Mouse (Mus musculus) liver, postnatal 0 days (tissue): ENCODE data around the gene Hsp90b1. TPM values are rescaled to one million over a fixed set of nuclear protein-coding genes. Genes with fewer than 3 reads are reported as not detected.

ENCODE experiments used
- ATAC-seq: fragments of 200-750 bp; cut with Nextera tagmentation; 2 replicates; pipeline ENCODE4 v1.8.0; 2017; ENCODE audit warnings: mild to moderate bottlenecking, moderate library complexity
- DNase-seq: peaks from one replicate; pipeline ENCODE4 v3.0.0-alpha.2; 2016
- H3K27ac ChIP-seq: fragments of 300-500 bp; sonication (generic); 2 replicates; pipeline ENCODE4 v1.5.1; 2014; ENCODE audit warnings: antibody characterized with exemption, moderate library complexity, mild to moderate bottlenecking, low read depth
- H3K27me3 ChIP-seq: fragments of 300-500 bp; sonication (generic); 2 replicates; pipeline ENCODE4 v1.6.1; 2014; ENCODE audit warnings: low read length, control low read depth, mixed read lengths; ENCODE audit not compliant: insufficient read depth
- H3K36me3 ChIP-seq: fragments of 300-500 bp; sonication (generic); replicated peaks from 2 replicates; pipeline ENCODE4 v1.6.1; 2014; ENCODE audit warnings: mild to moderate bottlenecking, control low read depth, low read length, moderate library complexity, mixed read lengths; ENCODE audit not compliant: insufficient read depth
- H3K4me1 ChIP-seq: fragments of 300-500 bp; sonication (generic); 2 replicates; pipeline ENCODE4 v1.6.1; 2014; ENCODE audit warnings: antibody characterized with exemption, mild to moderate bottlenecking, control low read depth; ENCODE audit not compliant: insufficient read depth
- H3K4me2 ChIP-seq: fragments of 300-500 bp; sonication (generic); 2 replicates; pipeline ENCODE4 v1.6.1; 2014; ENCODE audit warnings: low read depth, mild to moderate bottlenecking, low read length, moderate library complexity, mixed read lengths
- H3K4me3 ChIP-seq: fragments of 300-500 bp; sonication (generic); 2 replicates; pipeline ENCODE4 v1.5.1; 2014; ENCODE audit warnings: low read depth, low read length
- H3K9ac ChIP-seq: fragments of 300-500 bp; sonication (generic); replicated peaks from 2 replicates; pipeline ENCODE4 v1.6.1; 2014; ENCODE audit warnings: mild to moderate bottlenecking, moderate library complexity
- H3K9me3 ChIP-seq: fragments of 300-500 bp; sonication (generic); 2 replicates; pipeline ENCODE4 v1.6.1; 2016; ENCODE audit warnings: mild to moderate bottlenecking, control low read depth, low read length, mixed read lengths
- CTCF ChIP-seq: sonication (generic); IDR thresholded peaks from 2 replicates; pipeline ENCODE4 v1.5.1; 2016; ENCODE audit warnings: antibody characterized with exemption, low read depth
- EP300 ChIP-seq: IDR thresholded peaks from 2 replicates; pipeline ENCODE4 v1.6.1; 2016; ENCODE audit warnings: antibody characterized with exemption, low read depth, mild to moderate bottlenecking
- WGBS: fragments of 180-500 bp; shearing (Covaris S2); extraction: QIAGEN DNeasy Blood & Tissue Kit; methylation state at CpG from one replicate; pipeline ENCODE4 v1.1.7; 2014; ENCODE audit not compliant: insufficient replicate concordance; 5-methylcytosine and 5-hydroxymethylcytosine counted together
- polyA plus RNA-seq: library from polyadenylated mRNA; unstranded; fragments of >200 nt; fragmentation: Nextera tagmentation; extraction: Ambion mirVana; gene quantifications from 2 replicates; pipeline ENCODE4 v1.2.1, GENCODE M21; 2015

The Hsp90b1 gene
- polyA plus RNA-seq, 1 experiment from 2014 or later = 228 TPM

DNA sequence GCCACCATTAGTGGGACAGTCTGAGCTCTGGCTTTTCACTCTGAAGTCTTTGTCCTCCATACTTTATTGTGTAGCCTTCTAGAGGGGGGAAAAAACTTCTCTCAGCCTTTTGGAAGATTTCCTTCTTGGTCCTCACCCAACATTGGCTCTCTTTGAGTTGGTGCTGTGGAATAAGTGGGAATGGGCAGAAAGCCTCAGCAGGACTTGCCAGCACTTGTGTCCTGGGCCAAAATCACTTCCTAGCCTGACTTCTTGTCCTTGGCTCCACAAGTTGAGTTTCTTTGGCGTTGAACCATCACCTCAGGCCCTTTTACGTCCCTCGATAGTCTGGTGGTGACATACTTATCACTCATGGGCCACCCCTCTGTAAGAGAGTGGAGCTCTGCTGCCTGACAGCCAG is 22.9 kb upstream of the Hsp90b1 start:
- WGBS = 64% methylated on average over 3 of the region's 3 CpGs
- Histone ChIP-seq H3K4me3 (no peak overlapping the region), H3K27me3 (no peaks in the 10 kb centered on the region), H3K4me1 (peaks cover 10% of the 10 kb centered on the region), H3K4me2 (peak overlapping the region; percentile 62; the same call in 1 of the 2 replicates), H3K36me3 (no peaks in the 10 kb centered on the region), H3K9ac (no peak overlapping the region), H3K27ac (peak overlapping the region; percentile 71), H3K9me3 (no peaks in the 10 kb centered on the region)
- no peak for TF ChIP-seq CTCF
- no peak for TF ChIP-seq EP300
- DNase-seq = no peak
- no peak for ATAC-seq

DNA sequence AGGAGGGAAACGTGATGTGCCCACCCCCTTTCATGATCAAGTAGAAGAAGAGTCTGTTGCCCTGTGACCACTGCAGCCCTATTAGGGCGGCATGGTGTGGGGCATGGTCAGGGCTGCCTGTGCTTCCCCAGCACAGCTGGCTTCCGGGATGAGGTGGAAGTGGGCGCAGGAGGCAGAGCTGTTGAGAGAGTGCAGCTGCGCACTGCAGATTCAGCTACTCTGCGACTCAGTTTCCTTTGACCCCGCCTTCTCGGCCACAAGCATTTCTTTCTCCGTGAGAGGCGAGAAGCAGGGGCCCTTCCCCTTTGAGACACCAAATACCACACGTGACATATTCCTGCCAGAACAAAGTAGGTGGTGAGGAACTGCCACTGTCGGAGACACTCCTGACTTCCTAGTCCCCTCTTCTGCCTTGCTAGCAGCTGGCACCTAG is 22.3 kb upstream of the Hsp90b1 start:
- 6% methylated on average over 12 of the region's 12 CpGs for WGBS
- H3K27ac ChIP-seq = peak overlapping the region; percentile 71

DNA sequence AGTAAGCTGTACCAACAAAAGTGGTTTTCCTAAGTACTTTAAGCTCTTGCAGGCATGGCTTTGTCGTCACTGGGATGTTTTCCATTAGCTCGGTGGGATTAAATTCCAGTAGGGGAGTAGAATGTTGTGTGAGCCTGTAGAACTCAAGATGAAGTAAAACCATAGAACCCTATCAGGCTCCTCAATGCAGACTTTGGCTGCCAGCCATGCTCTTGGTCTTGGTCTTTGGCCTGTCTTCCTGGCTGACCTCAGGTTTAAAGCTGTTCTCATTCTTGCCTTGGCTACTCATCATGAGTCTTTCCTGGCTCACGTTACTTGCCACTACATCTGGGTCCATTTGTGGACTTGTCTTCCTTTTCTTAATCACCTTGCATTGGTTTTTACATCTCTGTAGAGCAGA is 6.8 kb upstream of the Hsp90b1 start:
- no peak for DNase-seq
- ATAC-seq = no peak
- no peak overlapping the region for H3K27ac ChIP-seq
- no peak overlapping the region for H3K9ac ChIP-seq
- H3K4me1 ChIP-seq = peaks cover 11% of the 10 kb centered on the region
- no peak overlapping the region for H3K4me3 ChIP-seq
- 76% methylated on average over 3 of the region's 3 CpGs for WGBS
- no peaks in the 10 kb centered on the region for H3K27me3 ChIP-seq
- H3K9me3 ChIP-seq = no peaks in the 10 kb centered on the region
- no peak overlapping the region for H3K4me2 ChIP-seq
- TF ChIP-seq CTCF (no peak), EP300 (no peak)
- no peaks in the 10 kb centered on the region for H3K36me3 ChIP-seq

More for the DNA sequence above, 22.3 kb upstream of the Hsp90b1 start:
- H3K9ac ChIP-seq = no peak overlapping the region
- peaks cover 10% of the 10 kb centered on the region for H3K4me1 ChIP-seq
- no peak for TF ChIP-seq CTCF
- TF ChIP-seq EP300 = no peak
- H3K9me3 ChIP-seq = no peaks in the 10 kb centered on the region
- peak overlapping the region; percentile 17 for H3K4me3 ChIP-seq
- ATAC-seq (peak; percentile 80), DNase-seq (peak; percentile 68)
- no peaks in the 10 kb centered on the region for H3K36me3 ChIP-seq
- no peaks in the 10 kb centered on the region for H3K27me3 ChIP-seq
- H3K4me2 ChIP-seq = peak overlapping the region; percentile 62

DNA sequence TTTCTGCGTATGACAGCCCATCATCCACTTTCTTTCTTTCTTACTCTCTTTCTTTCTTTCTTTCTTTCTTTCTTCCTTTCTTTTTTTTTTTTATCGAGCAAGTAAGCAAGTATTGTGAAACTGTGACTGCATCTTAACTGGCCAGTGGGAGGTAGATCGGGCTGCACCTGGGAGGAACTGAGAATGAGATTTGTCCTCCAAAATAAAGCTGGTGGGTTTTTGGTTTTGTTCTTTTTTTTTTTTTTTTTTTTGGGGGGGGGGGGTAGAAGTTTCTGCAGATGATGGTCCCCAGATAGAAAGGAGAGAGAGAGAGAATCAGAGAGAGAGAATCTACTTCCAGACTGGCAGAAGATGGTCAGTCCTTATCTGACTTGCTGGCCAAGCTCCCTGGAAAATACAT is 1.8 kb upstream of the Hsp90b1 start:
- Histone ChIP-seq H3K4me1 (peaks cover 41% of the 10 kb centered on the region), H3K36me3 (peaks cover 17% of the 10 kb centered on the region), H3K9ac (peak overlapping the region; percentile 67; the same call in 1 of the 2 replicates), H3K9me3 (no peaks in the 10 kb centered on the region), H3K4me3 (peak overlapping the region; percentile 82; the same call in 1 of the 2 replicates), H3K27me3 (no peaks in the 10 kb centered on the region), H3K27ac (peak overlapping the region; percentile 89), H3K4me2 (peak overlapping the region; percentile 92)
- WGBS = 58% methylated on average over 3 of the region's 3 CpGs
- DNase-seq (no peak), ATAC-seq (no peak)
- TF ChIP-seq CTCF = no peak
- no peak for TF ChIP-seq EP300

DNA sequence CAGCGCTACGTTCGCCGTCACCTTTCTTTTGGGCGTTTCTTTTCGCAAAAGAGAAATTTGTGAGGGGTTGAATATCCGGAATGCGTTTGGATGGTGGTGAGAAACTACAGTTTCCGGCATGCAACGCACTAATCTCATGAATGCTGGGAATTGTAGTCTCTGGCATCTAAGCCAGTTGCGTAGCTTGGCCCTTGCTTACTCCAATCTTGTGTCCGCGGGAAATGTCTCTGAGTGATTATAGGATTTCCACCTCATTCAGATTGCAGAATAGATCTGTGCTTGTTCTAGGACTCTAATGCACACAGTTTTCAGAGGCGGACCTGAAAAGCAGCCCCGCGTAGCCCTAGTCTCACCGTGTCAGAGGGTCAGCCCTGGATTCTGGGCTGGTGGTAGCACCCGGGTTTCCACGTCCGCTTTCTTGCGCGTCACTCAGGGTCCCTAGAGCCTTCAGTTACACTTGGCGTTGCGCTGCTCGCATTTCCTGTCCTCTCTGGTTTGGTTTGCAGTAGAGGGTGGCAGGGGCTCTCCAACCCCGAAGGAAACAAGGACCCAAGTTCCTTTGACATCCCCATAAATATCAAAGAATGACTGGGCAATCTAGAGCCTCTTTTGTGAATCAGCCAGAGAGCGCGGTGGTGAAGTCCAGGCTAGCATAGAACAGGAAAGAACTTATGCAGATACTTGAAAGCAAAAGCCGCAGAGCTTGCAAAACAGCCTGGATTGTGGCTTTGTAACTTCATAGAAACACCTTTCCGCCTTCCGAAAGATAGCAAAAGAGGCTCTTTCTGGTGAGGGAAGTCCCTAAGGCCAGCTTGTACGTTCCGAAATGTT is 828 bp upstream of the Hsp90b1 start:
- H3K36me3 ChIP-seq = peaks cover 25% of the 10 kb centered on the region
- H3K9me3 ChIP-seq = no peaks in the 10 kb centered on the region
- peak; percentile 78 for DNase-seq
- TF ChIP-seq CTCF (no peak), EP300 (peak; percentile 3; the same call in 1 of the 2 replicates)
- H3K27me3 ChIP-seq = no peaks in the 10 kb centered on the region
- peak overlapping the region; percentile 89 for H3K27ac ChIP-seq
- H3K4me2 ChIP-seq = peak overlapping the region; percentile 92
- H3K4me1 ChIP-seq = peaks cover 43% of the 10 kb centered on the region
- ATAC-seq = peak; percentile 79
- peak overlapping the region; percentile 82 for H3K4me3 ChIP-seq
- peak overlapping the region; percentile 67 for H3K9ac ChIP-seq
- WGBS = 2% methylated on average over 33 of the region's 33 CpGs

DNA sequence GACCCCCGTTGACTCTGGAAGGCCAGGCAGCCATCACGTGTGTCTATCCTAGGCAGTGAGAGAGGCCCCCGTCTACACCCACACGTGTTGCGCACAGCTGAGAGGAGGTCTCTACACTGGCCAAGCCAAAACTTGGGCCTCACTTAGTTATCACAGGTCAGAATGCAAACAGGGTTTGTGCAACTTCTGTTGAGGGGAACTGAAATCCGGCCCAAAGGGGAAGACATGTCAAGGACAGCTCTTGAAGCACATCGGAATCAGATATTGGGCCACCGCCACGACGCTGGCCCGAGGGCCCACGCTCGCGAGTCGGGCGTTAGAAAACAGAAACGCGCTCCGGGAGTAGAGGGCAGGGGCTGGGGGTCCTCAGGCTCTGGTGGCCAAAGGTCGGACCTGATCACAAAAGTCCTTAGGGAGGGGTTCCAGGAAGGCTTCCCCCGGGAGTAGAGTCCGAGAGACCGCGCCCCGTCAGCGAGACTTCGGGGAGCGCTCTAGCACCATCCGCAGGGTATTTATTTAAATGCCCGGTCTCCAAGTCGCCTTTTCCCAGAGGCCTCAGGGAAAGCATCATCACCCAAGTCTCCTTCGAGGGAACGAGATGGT is 619 bp downstream of the Hsp90b1 start:
- Histone ChIP-seq H3K27me3 (no peaks in the 10 kb centered on the region), H3K4me2 (peak overlapping the region; percentile 92), H3K9me3 (no peaks in the 10 kb centered on the region), H3K9ac (peak overlapping the region; percentile 94), H3K27ac (peak overlapping the region; percentile 96), H3K4me1 (peaks cover 43% of the 10 kb centered on the region), H3K4me3 (peak overlapping the region; percentile 82), H3K36me3 (peaks cover 37% of the 10 kb centered on the region)
- peak; percentile 1; the same call in 1 of the 2 replicates for ATAC-seq
- WGBS = under 1% methylated on average over 33 of the region's 33 CpGs
- peak; percentile 58 for DNase-seq
- TF ChIP-seq EP300 = no peak
- no peak for TF ChIP-seq CTCF
